Mouse (Mus musculus): ENCODE results near the gene Emc7. TPM values are rescaled to one million over a fixed set of nuclear protein-coding genes. Genes with fewer than 3 reads are reported as not detected.
A peak's percentile ranks its signal among the peaks of the same experiment; 100 is the strongest.
"Not testable (repeated sequence)": the region's sequence is repeated elsewhere in the genome, so short reads cannot be mapped to it uniquely, and the experiment has no call there.

Gene Emc7
- total and polyA plus RNA-seq, 2 experiments from 2014 or later = 16.8 to 33.5 TPM

DNA sequence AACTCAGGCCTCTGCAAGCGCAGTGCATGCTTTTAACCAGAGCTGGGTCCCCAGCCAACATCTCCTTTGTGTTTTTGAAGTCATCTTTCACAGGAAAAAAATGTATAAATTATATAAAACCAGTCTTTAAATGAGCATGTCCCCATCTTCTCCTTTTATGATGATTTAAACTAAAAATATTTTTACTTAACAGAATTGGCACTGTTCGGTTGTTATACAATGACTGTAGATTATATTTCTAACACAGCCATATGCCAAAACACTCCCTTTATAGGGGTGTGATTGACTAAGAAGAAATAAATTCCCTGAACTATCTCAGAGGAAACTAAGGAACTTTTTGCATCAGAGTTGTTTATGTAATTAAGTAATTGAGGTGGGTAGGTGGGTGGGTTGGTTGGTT, 22.3 kb upstream of the Emc7 start:
- no peak for DNase-seq (ENCODE audit: low spot score)
- H3K4me3 ChIP-seq (ENCODE audit: low read depth, low read length) = no peak overlapping the region
- no peak overlapping the region for H3K9ac ChIP-seq (replicated peaks; ENCODE audit: low read length, poor library complexity, severe bottlenecking)
- ATAC-seq (ENCODE audit: low FRiP score) = no peak
- no peaks in the 10 kb centered on the region for H3K36me3 ChIP-seq (ENCODE audit: insufficient read depth, low read length)
- H3K9me3 ChIP-seq (ENCODE audit: low read length) = no peaks in the 10 kb centered on the region
- TF ChIP-seq CTCF (IDR thresholded peaks at IDR 0.05) = no peak
- H3K27ac ChIP-seq (ENCODE audit: low read depth, low read length) = no peak overlapping the region
- WGBS = 78% methylated on average over 2 of the region's 2 CpGs
- no peaks in the 10 kb centered on the region for H3K27me3 ChIP-seq (ENCODE audit: insufficient read depth, low read length)
- H3K4me1 ChIP-seq (ENCODE audit: insufficient read depth, low read length) = no peaks in the 10 kb centered on the region
- H3K4me2 ChIP-seq (ENCODE audit: low read depth, low read length, poor library complexity, severe bottlenecking) = no peak overlapping the region

DNA sequence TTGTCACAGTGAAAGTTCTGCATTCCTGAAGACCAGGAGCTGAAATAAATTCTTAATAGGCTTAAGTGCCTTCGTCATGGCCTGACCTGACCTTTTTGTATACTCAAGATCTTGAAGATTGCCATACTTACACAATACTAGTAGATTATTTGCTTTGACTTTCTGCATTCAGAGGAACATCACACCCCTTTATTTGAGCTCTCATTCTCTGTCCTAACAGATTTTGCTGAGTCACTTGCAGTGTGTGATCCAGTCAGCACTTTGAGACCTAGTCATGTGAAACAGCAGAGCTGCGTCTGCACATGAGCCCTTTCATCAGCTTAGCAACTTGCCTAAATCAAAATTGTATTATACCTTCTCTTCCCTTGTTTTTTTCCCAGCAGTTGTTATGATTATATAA, 21.4 kb upstream of the Emc7 start:
- Histone ChIP-seq H3K27ac (ENCODE audit: low read depth, low read length) (no peak overlapping the region), H3K27me3 (ENCODE audit: insufficient read depth, low read length) (no peaks in the 10 kb centered on the region), H3K36me3 (ENCODE audit: insufficient read depth, low read length) (no peaks in the 10 kb centered on the region), H3K9me3 (ENCODE audit: low read length) (no peaks in the 10 kb centered on the region), H3K4me2 (ENCODE audit: low read depth, low read length, poor library complexity, severe bottlenecking) (no peak overlapping the region), H3K9ac (replicated peaks; ENCODE audit: low read length, poor library complexity, severe bottlenecking) (no peak overlapping the region), H3K4me1 (ENCODE audit: insufficient read depth, low read length) (no peaks in the 10 kb centered on the region), H3K4me3 (ENCODE audit: low read depth, low read length) (no peak overlapping the region)
- 60% methylated on average over 2 of the region's 2 CpGs for WGBS
- no peak for ATAC-seq (ENCODE audit: low FRiP score)
- peak; percentile 1 for DNase-seq (ENCODE audit: low spot score)
- no peak for TF ChIP-seq CTCF (IDR thresholded peaks at IDR 0.05)

DNA sequence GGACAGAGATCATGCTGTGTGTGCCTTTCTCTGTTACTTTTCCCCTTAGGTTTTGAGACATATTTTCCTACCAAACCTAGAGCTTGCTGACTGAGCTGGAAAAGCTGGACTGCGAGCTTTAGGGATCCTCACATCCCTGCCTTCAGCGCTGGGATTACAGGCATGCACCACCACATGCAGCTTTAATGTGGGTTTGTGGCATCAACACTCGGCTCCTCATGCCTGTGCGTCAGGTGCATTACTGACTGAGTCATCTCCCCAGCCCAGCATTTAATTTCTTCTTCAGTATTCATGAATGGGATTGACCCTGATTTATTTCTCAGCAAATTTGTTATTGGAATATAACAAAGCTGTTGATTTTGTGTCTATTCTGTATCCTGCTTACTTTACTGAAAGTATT, 18.5 kb upstream of the Emc7 start:
- WGBS = 76% methylated on average over 4 of the region's 4 CpGs
- no peak for TF ChIP-seq CTCF (IDR thresholded peaks at IDR 0.05)

DNA sequence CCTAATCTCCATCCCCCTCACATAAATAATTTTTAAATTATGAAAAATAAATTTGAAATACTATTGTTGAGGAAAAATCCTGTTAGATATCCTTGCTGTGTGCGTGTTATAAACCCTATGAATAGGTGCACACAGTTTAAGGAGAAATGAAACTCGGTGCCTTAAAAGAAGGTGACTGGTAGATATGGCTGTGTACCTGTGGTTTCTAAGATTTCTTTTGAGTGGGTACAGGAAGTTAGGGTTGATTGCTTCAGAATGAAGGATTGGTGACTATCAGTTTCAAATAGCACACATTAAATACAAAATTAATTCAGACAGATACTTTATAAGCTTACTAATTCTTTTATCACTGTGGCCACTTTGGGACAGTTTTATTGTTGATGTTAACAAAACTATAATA, 17.2 kb upstream of the Emc7 start:
- no peak overlapping the region for H3K4me2 ChIP-seq (ENCODE audit: low read depth, low read length, poor library complexity, severe bottlenecking)
- H3K27me3 ChIP-seq (ENCODE audit: insufficient read depth, low read length) = no peaks in the 10 kb centered on the region
- H3K4me3 ChIP-seq (ENCODE audit: low read depth, low read length) = no peak overlapping the region
- TF ChIP-seq CTCF (IDR thresholded peaks at IDR 0.05) = no peak
- H3K9me3 ChIP-seq (ENCODE audit: low read length) = no peaks in the 10 kb centered on the region
- no peak overlapping the region for H3K27ac ChIP-seq (ENCODE audit: low read depth, low read length)
- ATAC-seq (ENCODE audit: low FRiP score) (no peak), DNase-seq (ENCODE audit: low spot score) (no peak)
- WGBS = 82% methylated on average over 2 of the region's 2 CpGs
- H3K36me3 ChIP-seq (ENCODE audit: insufficient read depth, low read length) = no peaks in the 10 kb centered on the region
- no peaks in the 10 kb centered on the region for H3K4me1 ChIP-seq (ENCODE audit: insufficient read depth, low read length)
- no peak overlapping the region for H3K9ac ChIP-seq (replicated peaks; ENCODE audit: low read length, poor library complexity, severe bottlenecking)

More for the DNA sequence above, 18.5 kb upstream of the Emc7 start:
- Histone ChIP-seq H3K4me2 (ENCODE audit: low read depth, low read length, poor library complexity, severe bottlenecking) (no peak overlapping the region), H3K9me3 (ENCODE audit: low read length) (no peaks in the 10 kb centered on the region), H3K4me1 (ENCODE audit: insufficient read depth, low read length) (no peaks in the 10 kb centered on the region), H3K36me3 (ENCODE audit: insufficient read depth, low read length) (no peaks in the 10 kb centered on the region), H3K27ac (ENCODE audit: low read depth, low read length) (no peak overlapping the region), H3K9ac (replicated peaks; ENCODE audit: low read length, poor library complexity, severe bottlenecking) (no peak overlapping the region), H3K4me3 (ENCODE audit: low read depth, low read length) (no peak overlapping the region), H3K27me3 (ENCODE audit: insufficient read depth, low read length) (no peaks in the 10 kb centered on the region)
- ATAC-seq (ENCODE audit: low FRiP score) = no peak
- DNase-seq (ENCODE audit: low spot score) = no peak

DNA sequence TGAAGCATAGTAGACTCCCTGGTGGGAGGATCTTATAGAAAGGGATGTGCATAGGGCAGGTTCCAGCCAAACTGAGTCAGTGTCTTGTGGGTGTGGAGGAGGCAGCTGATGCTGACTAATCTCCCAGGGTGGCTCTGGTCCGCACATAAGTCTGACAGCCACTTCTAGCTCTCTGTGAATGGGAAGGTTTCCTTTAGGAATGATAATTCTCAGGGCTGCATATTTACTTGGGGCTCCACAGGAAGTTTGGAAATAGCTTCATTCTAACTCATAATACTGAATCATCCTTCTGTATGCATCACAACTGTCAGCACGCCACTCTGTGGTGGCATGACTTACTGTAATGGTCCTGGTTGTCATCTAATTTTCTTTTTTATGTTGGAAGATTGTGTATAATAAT, 11.3 kb upstream of the Emc7 start:
- Histone ChIP-seq H3K4me2 (ENCODE audit: low read depth, low read length, poor library complexity, severe bottlenecking) (no peak overlapping the region), H3K9me3 (ENCODE audit: low read length) (no peaks in the 10 kb centered on the region), H3K9ac (replicated peaks; ENCODE audit: low read length, poor library complexity, severe bottlenecking) (no peak overlapping the region), H3K27ac (ENCODE audit: low read depth, low read length) (no peak overlapping the region), H3K36me3 (ENCODE audit: insufficient read depth, low read length) (no peaks in the 10 kb centered on the region), H3K4me1 (ENCODE audit: insufficient read depth, low read length) (no peaks in the 10 kb centered on the region), H3K4me3 (ENCODE audit: low read depth, low read length) (no peak overlapping the region), H3K27me3 (ENCODE audit: insufficient read depth, low read length) (no peaks in the 10 kb centered on the region)
- ATAC-seq (ENCODE audit: low FRiP score) = no peak
- no peak for DNase-seq (ENCODE audit: low spot score)
- TF ChIP-seq CTCF (IDR thresholded peaks at IDR 0.05) = no peak
- WGBS = 64% methylated on average over 2 of the region's 2 CpGs

DNA sequence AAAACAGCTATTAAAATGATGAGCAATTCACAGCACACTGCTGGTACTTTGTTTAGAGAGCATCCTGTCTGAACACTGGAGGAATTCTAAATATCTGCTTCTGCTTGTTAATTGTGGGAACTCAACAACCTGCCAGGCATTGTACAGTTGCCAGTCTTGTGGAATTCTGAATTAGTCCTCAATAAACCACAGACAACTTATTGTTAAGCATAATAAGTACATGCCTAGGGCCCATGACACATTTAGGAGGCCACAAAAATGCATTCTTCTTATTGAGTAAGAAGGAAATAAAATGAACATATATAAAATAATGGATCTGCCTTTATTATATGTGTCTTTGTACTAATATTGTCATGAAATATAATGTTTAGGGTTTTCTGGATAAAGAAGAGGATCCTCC, 9.3 kb upstream of the Emc7 start:
- TF ChIP-seq CTCF (IDR thresholded peaks at IDR 0.05) = no peak
- no peaks in the 10 kb centered on the region for H3K27me3 ChIP-seq (ENCODE audit: insufficient read depth, low read length)
- no peak overlapping the region for H3K4me2 ChIP-seq (ENCODE audit: low read depth, low read length, poor library complexity, severe bottlenecking)
- H3K9ac ChIP-seq (replicated peaks; ENCODE audit: low read length, poor library complexity, severe bottlenecking) = no peak overlapping the region
- no peak overlapping the region for H3K27ac ChIP-seq (ENCODE audit: low read depth, low read length)
- DNase-seq (ENCODE audit: low spot score) (no peak), ATAC-seq (ENCODE audit: low FRiP score) (no peak)
- H3K4me1 ChIP-seq (ENCODE audit: insufficient read depth, low read length) = no peaks in the 10 kb centered on the region
- no peaks in the 10 kb centered on the region for H3K36me3 ChIP-seq (ENCODE audit: insufficient read depth, low read length)
- H3K9me3 ChIP-seq (ENCODE audit: low read length) = no peaks in the 10 kb centered on the region
- H3K4me3 ChIP-seq (ENCODE audit: low read depth, low read length) = no peak overlapping the region

DNA sequence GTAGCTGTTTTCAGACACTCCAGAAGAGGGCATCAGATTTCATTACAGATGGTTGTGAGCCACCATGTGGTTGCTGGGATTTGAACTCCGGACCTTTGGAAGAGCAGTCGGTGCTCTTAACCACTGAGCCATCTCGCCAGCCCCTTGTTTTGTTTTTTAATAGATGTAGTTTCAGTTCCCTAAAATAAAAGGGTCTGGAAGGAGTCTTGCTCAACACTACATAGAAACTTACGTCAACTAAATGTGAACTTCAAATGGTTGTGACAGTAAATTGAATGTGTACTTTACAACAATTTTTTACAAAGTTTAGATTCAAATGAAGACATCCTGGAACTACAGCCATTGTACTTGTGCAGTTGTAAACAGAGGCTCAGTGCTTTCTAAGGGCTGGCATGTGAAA, 6.8 kb upstream of the Emc7 start:
- H3K36me3 ChIP-seq (ENCODE audit: insufficient read depth, low read length); H3K27me3 ChIP-seq (ENCODE audit: insufficient read depth, low read length); H3K9me3 ChIP-seq (ENCODE audit: low read length); H3K27ac ChIP-seq (ENCODE audit: low read depth, low read length); DNase-seq (ENCODE audit: low spot score); H3K9ac ChIP-seq (replicated peaks; ENCODE audit: low read length, poor library complexity, severe bottlenecking); H3K4me3 ChIP-seq (ENCODE audit: low read depth, low read length); H3K4me1 ChIP-seq (ENCODE audit: insufficient read depth, low read length); ATAC-seq (ENCODE audit: low FRiP score); H3K4me2 ChIP-seq (ENCODE audit: low read depth, low read length, poor library complexity, severe bottlenecking): not testable (repeated sequence)
- WGBS = 81% methylated on average over 4 of the region's 4 CpGs
